Mouse (Mus musculus) naive thymus-derived CD4-positive, alpha-beta T cell, adult 2 months (primary cell): Measurements from ENCODE around the gene Fance.
"Not testable (repeated sequence)": the region's sequence is repeated elsewhere in the genome, so short reads cannot be mapped to it uniquely, and the experiment has no call there.

Experiments used
- DNase-seq: peaks from one replicate; pipeline ENCODE4 v3.0.0-alpha.2; 2011; ENCODE audit warnings: low read depth

Gene Fance

GRCm38 (mm10) chr17:28349264-28349880 lies 36.1 kb downstream of the Fance start:
- no peak for DNase-seq

GRCm38 (mm10) chr17:28349901-28350465 lies 36.7 kb downstream of the Fance start:
- DNase-seq: peak; percentile 35

- peak; percentile 71 for DNase-seq
Observed at GRCm38 (mm10) chr17:28350466-28351352, 37.4 kb downstream of the Fance start, which contains the start of gene Tead3. Gene Tead3 (minus strand): TSS chr17:28350817.

- no peak for DNase-seq
Observed at GRCm38 (mm10) chr17:28351353-28351890, 38.1 kb downstream of the Fance start.

GRCm38 (mm10) chr17:28352018-28352417 lies 38.7 kb downstream of the Fance start:
- DNase-seq: no peak

GRCm38 (mm10) chr17:28355871-28356270 lies 42.6 kb downstream of the Fance start:
- DNase-seq: no peak

- not testable (repeated sequence) for DNase-seq
Observed at GRCm38 (mm10) chr17:28358576-28359261, 45.4 kb downstream of the Fance start.

- DNase-seq: no peak
Observed at GRCm38 (mm10) chr17:28360531-28361277, 47.4 kb downstream of the Fance start.

- no peak for DNase-seq
Observed at GRCm38 (mm10) chr17:28361921-28362652, 48.8 kb downstream of the Fance start.

GRCm38 (mm10) chr17:28362653-28363292 lies 49.5 kb downstream of the Fance start:
- DNase-seq: no peak

GRCm38 (mm10) chr17:28363507-28363906 lies 50.2 kb downstream of the Fance start:
- no peak for DNase-seq

GRCm38 (mm10) chr17:28365122-28365521 lies 51.8 kb downstream of the Fance start, which contains the start of gene Tulp1:
Gene Tulp1 (minus strand): TSS chr17:28365222.
- DNase-seq: no peak

GRCm38 (mm10) chr17:28368449-28368848 lies 55.1 kb downstream of the Fance start:
- peak; percentile 83 for DNase-seq

- DNase-seq: no peak
Observed at GRCm38 (mm10) chr17:28369056-28369455, 55.7 kb downstream of the Fance start.

GRCm38 (mm10) chr17:28371286-28371685 lies 58.0 kb downstream of the Fance start:
- DNase-seq: no peak

- DNase-seq: no peak
Observed at GRCm38 (mm10) chr17:28371941-28372340, 58.6 kb downstream of the Fance start.

- DNase-seq: peak; percentile 74
Observed at GRCm38 (mm10) chr17:28373821-28374220, 60.5 kb downstream of the Fance start.

- DNase-seq: no peak
Observed at GRCm38 (mm10) chr17:28374494-28374893, 61.2 kb downstream of the Fance start.

- DNase-seq: peak; percentile 53
Observed at GRCm38 (mm10) chr17:28375592-28376061, 62.3 kb downstream of the Fance start.
